Mouse (Mus musculus) liver, adult 2 months (tissue): ENCODE data around the gene Ten1. TPM values are rescaled to one million over a fixed set of nuclear protein-coding genes. Genes with fewer than 3 reads are reported as not detected.

Source experiments
- DNase-seq: peaks from one replicate; pipeline ENCODE4 v3.0.0-alpha.2; 2011; ENCODE audit warnings: low read depth, low spot score; ENCODE audit errors: extremely low read depth
- H3K27ac ChIP-seq: fragments of 200-500 bp; replicated peaks from 2 replicates; pipeline ENCODE4 v1.5.1; 2012; ENCODE audit warnings: low read depth, mild to moderate bottlenecking, control low read depth, inconsistent platforms, low read length; ENCODE audit not compliant: insufficient read depth
- H3K27me3 ChIP-seq: fragments of 200-500 bp; 2 replicates; pipeline ENCODE4 v1.6.1; 2012; ENCODE audit warnings: mild to moderate bottlenecking, moderate library complexity, low read length, inconsistent platforms; ENCODE audit not compliant: control insufficient read depth, insufficient read depth
- H3K36me3 ChIP-seq: fragments of 200-500 bp; 2 replicates; pipeline ENCODE4 v1.6.1; 2012; ENCODE audit warnings: low read length, inconsistent platforms; ENCODE audit not compliant: control insufficient read depth, insufficient read depth
- H3K4me1 ChIP-seq: fragments of 200-500 bp; 2 replicates; pipeline ENCODE4 v1.6.1; 2011; ENCODE audit warnings: low read length; ENCODE audit not compliant: control insufficient read depth, insufficient read depth
- H3K4me3 ChIP-seq: fragments of 200-500 bp; 2 replicates; pipeline ENCODE4 v1.5.1; 2011; ENCODE audit warnings: low read depth, mild to moderate bottlenecking, control low read depth, low read length, moderate library complexity; ENCODE audit not compliant: insufficient read depth
- H3K79me2 ChIP-seq: fragments of 200-500 bp; 2 replicates; pipeline ENCODE4 v1.6.1; 2012; ENCODE audit warnings: inconsistent platforms, mild to moderate bottlenecking, low read length, moderate library complexity; ENCODE audit not compliant: control insufficient read depth, insufficient read depth
- H3K9ac ChIP-seq: fragments of 200-500 bp; 2 replicates; pipeline ENCODE4 v1.6.1; 2012; ENCODE audit warnings: low read depth, mild to moderate bottlenecking, control low read depth, inconsistent platforms, low read length
- CTCF ChIP-seq: fragments of 200-500 bp; IDR thresholded peaks from 2 replicates; pipeline ENCODE4 v1.5.1; 2011; ENCODE audit warnings: low read depth, low read length, control low read depth
- POLR2A ChIP-seq: fragments of 200-500 bp; IDR thresholded peaks from 2 replicates; pipeline ENCODE4 v1.6.1; 2011; ENCODE audit warnings: low read length, control low read depth; ENCODE audit not compliant: insufficient read depth; ENCODE audit errors: extremely low read depth
- WGBS: fragments of 180-500 bp; shearing (Covaris S2); methylation state at CpG from one replicate; pipeline ENCODE4 v1.1.7; 2018; 5-methylcytosine and 5-hydroxymethylcytosine counted together
- polyA plus RNA-seq: library from polyadenylated mRNA; depleted of rRNA; stranded (reverse); fragments of >200 nt; gene quantifications from 2 replicates; pipeline ENCODE4 v1.2.3, GENCODE M21; 2012
- total RNA-seq: library from RNA; depleted of rRNA; stranded (reverse); fragments of >200 nt; gene quantifications from 2 replicates; pipeline ENCODE4 v1.2.3, GENCODE M21; 2014

Ten1 gene
- total and polyA plus RNA-seq, 2 experiments, result 3.0 to 5.3 TPM

GRCm38 (mm10) chr11:116216549-116216948 lies 17.9 kb downstream of the Ten1 start:
- no peak overlapping the region for H3K4me3 ChIP-seq
- no peak for TF ChIP-seq POLR2A
- no peak for TF ChIP-seq CTCF
- H3K9ac ChIP-seq, result no peak overlapping the region
- peaks cover 22% of the 10 kb centered on the region for H3K4me1 ChIP-seq
- H3K36me3 ChIP-seq, result no peaks in the 10 kb centered on the region
- no peaks in the 10 kb centered on the region for H3K27me3 ChIP-seq
- H3K79me2 ChIP-seq, result no peaks in the 10 kb centered on the region
- no peak for DNase-seq
- no peak overlapping the region for H3K27ac ChIP-seq
- 89% methylated on average over 11 of the region's 11 CpGs for WGBS

- DNase-seq, result peak; percentile 98
- Histone ChIP-seq H3K4me1 (peaks cover 18% of the 10 kb centered on the region), H3K36me3 (no peaks in the 10 kb centered on the region), H3K4me3 (no peak overlapping the region), H3K79me2 (no peaks in the 10 kb centered on the region), H3K9ac (peak overlapping the region; percentile 27; the same call in 1 of the 2 replicates), H3K27ac (peak overlapping the region; percentile 90), H3K27me3 (peaks cover 4% of the 10 kb centered on the region; the same call in 1 of the 2 replicates)
- WGBS, result 3% methylated on average over 2 of the region's 2 CpGs
- TF ChIP-seq POLR2A (no peak), CTCF (no peak)
Observed at GRCm38 (mm10) chr11:116218263-116218662, 19.6 kb downstream of the Ten1 start.

GRCm38 (mm10) chr11:116218737-116219400 lies 20.2 kb downstream of the Ten1 start:
- Histone ChIP-seq H3K27ac (peak overlapping the region; percentile 90), H3K4me3 (no peak overlapping the region), H3K36me3 (no peaks in the 10 kb centered on the region), H3K4me1 (peaks cover 18% of the 10 kb centered on the region), H3K27me3 (peaks cover 4% of the 10 kb centered on the region; the same call in 1 of the 2 replicates), H3K79me2 (no peaks in the 10 kb centered on the region), H3K9ac (peak overlapping the region; percentile 63)
- WGBS, result 7% methylated on average over 7 of the region's 7 CpGs
- TF ChIP-seq CTCF (no peak), POLR2A (no peak)
- DNase-seq, result peak; percentile 97

- no peak for TF ChIP-seq POLR2A
- TF ChIP-seq CTCF, result peak; percentile 86
- Histone ChIP-seq H3K4me1 (peaks cover 18% of the 10 kb centered on the region), H3K9ac (peak overlapping the region; percentile 63), H3K27me3 (peaks cover 4% of the 10 kb centered on the region; the same call in 1 of the 2 replicates), H3K4me3 (no peak overlapping the region), H3K27ac (peak overlapping the region; percentile 90), H3K36me3 (no peaks in the 10 kb centered on the region), H3K79me2 (no peaks in the 10 kb centered on the region)
- DNase-seq, result peak; percentile 76
- 10% methylated on average over 4 of the region's 4 CpGs for WGBS
Observed at GRCm38 (mm10) chr11:116219885-116220284, 21.2 kb downstream of the Ten1 start.

- Histone ChIP-seq H3K79me2 (no peaks in the 10 kb centered on the region), H3K27ac (no peak overlapping the region), H3K36me3 (no peaks in the 10 kb centered on the region), H3K4me3 (peak overlapping the region; percentile 27; the same call in 1 of the 2 replicates), H3K4me1 (peaks cover 18% of the 10 kb centered on the region), H3K27me3 (peaks cover 4% of the 10 kb centered on the region; the same call in 1 of the 2 replicates), H3K9ac (no peak overlapping the region)
- 24% methylated on average over 53 of the region's 53 CpGs for WGBS
- DNase-seq, result no peak
- TF ChIP-seq CTCF (0 out of 2 replicates have a peak, but pooled peaks have one; percentile 1), POLR2A (no peak)
Observed at GRCm38 (mm10) chr11:116221931-116222739, 23.5 kb downstream of the Ten1 start.

- no peak for DNase-seq
- WGBS, result 30% methylated on average over 23 of the region's 23 CpGs
- H3K27me3 ChIP-seq, result peaks cover 4% of the 10 kb centered on the region; the same call in 1 of the 2 replicates
Observed at GRCm38 (mm10) chr11:116222740-116223059, 24.0 kb downstream of the Ten1 start.

More at GRCm38 (mm10) chr11:116222740-116223059, 24.0 kb downstream of the Ten1 start:
- Histone ChIP-seq H3K4me3 (peak overlapping the region; percentile 27; the same call in 1 of the 2 replicates), H3K27ac (no peak overlapping the region), H3K4me1 (peaks cover 17% of the 10 kb centered on the region), H3K9ac (no peak overlapping the region), H3K79me2 (no peaks in the 10 kb centered on the region), H3K36me3 (no peaks in the 10 kb centered on the region)
- no peak for TF ChIP-seq CTCF
- TF ChIP-seq POLR2A, result no peak
